Mouse (Mus musculus) retina, embryonic 14.5 days (tissue): ENCODE data around the gene Slc48a1.

Source experiments
- DNase-seq: peaks from one replicate; pipeline ENCODE4 v3.0.0-alpha.2; 2015; ENCODE audit warnings: low spot score

Slc48a1 gene

DNA sequence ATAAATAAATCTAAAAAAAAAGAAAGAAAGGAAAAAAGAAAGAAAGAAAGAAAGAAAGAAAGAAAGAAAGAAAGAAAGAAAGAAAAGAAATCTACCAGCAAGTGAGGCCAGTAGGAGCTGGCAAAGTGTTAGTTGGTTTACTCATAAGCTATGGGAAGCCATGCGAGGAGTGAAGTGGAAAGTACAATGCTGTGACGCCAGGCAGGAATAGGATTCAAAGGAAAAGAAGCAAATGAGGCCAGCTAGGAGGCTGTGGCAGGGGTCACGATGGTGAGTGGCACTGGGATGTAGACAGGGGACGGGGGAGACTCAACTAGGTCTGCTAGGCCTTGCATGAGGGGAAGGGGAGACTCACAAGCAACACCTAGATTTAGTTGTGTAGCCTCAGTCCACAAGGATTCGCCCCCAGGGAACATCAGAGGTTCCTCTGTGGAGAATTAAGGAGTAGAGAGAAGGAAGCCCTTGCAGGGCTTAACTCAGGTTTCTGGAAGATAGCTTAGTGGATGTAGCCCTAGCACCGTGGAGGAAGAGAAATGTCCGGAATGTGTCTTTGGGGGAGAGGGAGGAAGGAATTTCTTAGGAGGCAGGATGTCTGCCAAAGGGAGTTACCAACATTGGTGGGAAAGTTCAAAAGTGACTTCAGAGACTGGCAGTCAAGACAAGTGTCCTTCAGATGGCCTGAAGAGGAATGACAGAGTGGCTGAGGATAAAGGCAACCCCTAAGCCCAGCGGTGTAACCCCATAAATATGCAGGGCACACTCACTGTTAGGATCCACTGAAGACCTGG is at the start of gene Slc48a1:
Gene Slc48a1, plus strand, starts transcription at position 210 of the 788 bp plus-strand sequence.
- DNase-seq, result no peak

DNA sequence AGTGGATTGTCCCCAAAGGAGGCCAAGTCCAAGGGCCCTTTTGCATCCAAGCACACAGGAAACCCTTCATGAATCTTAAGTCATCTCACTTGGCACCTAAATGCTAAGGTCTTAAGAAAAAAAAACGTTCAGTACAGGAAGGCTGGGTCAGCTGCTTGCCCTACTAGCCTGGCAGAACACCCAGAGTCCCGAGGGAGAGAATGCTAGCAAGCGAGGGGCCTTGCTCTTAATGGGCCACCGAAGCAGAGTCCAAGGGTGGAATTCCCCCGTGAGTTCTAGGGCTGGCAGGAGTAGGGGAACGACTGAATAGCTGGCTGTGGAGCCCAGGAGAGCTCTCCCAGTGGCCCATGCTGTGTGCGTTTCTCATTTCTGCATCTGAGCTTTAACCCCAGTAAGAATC is 49.5 kb upstream of the Slc48a1 start:
- no peak for DNase-seq

DNA sequence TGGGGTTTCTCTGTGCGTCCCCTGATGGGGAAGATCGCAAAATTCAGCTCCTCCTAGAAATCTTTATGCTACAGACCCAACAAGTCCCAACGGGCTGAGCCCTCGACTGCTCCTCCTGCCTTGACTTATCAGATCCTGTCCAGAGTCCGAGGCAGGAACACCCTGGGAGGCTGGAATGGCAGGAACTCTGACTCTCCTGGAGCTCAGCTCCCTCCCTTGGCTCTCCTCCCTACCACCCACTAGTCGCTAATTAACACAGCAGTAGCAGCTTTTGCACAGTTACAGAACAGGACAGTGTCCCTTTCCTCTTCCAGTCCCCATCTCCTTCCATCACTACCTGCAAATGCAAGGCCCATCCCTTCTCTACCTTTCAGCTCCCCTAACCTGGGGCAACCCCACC is 48.0 kb upstream of the Slc48a1 start:
- no peak for DNase-seq

DNA sequence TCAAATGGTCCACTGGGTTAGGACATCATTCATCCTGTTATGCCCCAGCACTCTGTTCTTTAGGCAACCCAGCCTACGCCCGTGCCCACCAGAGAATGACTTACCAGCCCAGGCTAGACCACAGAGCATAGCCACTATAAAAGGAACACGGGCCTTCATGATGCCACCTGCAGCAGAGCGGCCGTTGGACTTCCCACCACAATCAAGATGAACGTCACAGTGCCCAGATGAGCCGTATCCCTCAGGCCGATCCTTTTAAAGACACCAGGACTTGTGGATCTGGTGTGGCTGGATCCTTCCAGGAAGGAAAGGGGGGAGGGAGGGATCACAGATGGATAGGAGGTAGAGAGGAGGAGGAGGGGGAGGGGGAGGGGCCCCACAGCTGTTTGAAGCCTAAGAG is 47.2 kb upstream of the Slc48a1 start, which contains the start of gene Endou:
Gene Endou, minus strand, starts transcription at position 229 of the 400 bp plus-strand sequence.
- no peak for DNase-seq

DNA sequence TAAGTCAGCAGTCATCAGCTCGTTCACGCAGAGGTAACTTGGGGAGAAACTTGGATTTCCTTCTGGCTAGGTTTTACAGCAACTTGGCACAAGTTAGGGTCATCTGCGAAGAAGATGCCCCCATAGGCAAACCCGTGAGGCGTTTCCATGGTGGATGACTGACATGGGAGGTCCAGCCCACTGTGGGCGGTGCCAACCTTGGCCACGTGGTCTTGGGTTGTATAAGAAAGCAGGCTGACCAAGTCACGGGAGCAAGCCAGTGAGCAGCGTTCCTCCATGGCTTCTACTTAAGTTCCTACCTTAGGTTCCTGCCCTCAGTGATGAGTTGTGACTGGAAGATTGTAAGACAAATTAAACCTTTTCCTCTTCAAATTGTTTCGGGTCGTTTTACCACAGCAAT is 46.3 kb upstream of the Slc48a1 start:
- DNase-seq, result no peak

DNA sequence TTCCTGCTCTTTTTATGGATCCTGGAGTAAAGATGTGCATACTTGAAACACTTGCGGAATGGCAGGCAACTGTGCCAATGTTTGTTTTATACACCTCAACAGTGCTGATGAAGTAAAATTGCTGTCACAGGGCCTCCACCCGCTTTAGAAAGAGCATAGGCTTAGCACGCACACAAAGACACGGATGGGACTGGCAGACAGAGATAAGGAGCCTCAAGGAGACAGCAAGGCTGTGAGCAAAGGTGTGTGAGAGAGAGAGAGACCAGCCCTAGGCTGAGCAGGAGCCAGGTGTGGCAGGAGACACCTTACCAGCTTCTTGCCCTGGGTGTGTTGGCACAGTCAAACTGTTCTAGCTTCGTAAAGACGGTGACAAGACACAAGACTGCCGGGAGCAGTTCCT is 39.4 kb upstream of the Slc48a1 start:
- no peak for DNase-seq

DNA sequence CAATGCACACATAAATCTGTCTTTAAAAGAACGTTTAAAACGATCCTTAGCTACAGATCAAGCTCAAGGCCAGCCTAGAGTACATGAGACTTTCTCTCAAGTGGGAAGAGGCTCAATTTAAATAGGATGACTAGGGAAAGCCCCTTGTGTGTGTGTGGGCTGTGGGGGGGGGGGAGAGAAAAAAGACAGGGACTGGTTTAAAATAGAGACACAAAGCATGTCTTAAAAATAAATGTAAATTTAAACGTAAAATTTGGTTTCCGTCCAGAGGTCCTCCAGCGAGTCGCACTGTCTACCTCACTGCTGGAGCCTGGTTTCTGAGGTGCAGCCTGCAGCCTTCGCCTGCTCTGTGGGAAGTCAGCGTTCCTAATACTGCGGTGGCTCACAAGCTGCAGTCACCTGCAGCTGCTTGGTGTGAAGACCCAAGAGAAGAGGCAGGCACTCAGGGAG is 38.0 kb upstream of the Slc48a1 start:
- no peak for DNase-seq

DNA sequence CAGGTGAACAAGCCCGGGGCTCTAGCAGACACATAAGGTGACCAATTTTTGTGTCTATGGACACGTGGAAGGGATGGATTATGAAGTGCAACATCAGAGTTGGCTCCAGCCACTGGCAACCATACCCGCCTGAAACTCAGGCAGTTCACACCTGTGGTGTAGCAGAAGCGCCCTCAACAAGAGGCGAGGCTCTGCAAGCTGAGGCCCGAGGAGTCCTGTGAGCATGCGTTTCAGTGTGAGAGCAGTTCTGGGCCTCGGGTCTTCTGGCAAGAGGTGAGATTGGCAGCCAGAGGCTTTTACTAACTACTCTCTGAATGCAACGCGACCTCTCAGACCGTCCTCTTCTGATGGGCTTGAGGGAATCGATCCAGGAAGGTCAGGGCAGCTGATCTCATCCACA is 36.7 kb upstream of the Slc48a1 start:
- DNase-seq, result no peak

DNA sequence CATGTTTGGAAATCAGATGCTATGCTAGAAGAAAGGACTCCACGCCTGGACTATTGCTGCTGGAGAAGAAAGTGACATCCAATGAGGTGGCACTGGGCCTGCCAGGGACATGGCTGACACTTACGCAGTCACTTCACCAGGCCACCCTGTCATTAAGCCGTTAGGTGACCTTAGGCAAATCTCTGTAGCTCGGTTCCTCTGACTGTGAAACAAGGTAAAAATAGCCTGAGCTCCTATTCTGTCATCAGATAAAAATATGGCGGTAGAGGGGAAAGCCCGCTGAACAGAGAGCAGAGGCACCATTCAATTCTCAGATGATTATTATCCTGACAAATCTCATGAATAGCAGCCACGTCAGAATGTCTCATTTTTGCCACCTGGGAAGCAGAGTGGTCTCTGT is 36.2 kb upstream of the Slc48a1 start:
- DNase-seq, result no peak

DNA sequence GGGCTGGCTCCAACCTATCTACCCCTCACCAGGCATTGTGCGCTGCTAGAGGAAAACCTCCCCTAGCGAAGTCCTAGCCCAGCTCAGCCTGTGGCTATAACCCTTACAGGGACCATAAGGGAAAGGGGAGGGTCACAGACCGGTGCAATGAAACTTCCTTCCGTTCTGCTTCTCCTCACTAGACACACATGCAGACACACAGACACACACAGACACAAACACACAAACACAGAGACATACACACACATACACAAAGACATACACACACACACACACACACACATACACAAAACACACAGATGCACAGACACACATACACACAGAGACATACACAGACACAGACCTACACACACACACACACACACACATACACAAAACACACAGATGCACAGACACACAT is 35.7 kb upstream of the Slc48a1 start:
- DNase-seq, result no peak

DNA sequence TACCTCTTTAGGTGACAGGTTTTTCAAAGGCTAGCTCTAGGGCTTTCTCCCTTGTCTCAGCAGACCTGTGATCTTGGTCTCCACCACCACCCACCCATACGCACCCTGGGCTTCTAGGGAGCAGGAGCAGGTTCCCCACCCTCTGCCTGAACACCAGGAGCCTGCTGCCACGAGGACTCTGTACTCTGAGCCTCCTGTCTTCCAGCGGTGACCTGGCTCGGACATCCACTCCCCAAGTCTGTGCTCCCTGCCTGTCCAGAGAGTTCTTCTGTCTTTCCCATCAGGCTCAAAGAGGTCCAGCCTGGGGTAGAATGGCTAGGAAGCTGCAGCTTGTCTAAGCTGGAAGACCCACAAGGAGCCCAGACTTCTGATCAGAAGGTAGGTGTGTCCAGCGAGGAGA is 35.1 kb upstream of the Slc48a1 start:
- DNase-seq, result no peak

DNA sequence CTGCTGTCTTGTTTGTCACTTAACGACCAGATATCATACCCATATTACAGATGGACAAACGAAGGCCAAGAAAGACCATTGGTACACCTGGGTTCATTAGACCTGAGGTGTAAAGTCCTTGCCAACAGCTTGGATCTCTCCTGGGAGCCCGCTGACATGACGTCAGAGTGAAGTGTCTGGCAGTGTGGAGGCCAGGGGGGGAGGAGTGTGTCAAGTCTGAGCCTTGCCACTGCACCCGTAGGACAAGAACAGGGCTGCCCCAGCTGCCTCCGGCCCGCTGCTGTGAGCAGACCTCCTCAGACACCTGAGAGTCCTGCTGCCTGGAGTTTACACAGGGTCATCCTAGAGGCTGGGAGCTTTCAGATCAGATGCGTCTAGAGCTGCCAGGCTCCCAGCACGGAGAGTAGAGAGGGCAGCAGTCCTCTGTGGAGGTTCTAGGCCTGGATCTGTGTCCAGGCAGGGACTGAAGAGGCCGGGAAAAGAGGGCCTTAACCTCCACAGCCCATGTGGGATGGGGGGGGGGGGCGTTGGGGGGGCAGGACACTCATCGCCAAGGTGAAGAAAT is 34.3 kb upstream of the Slc48a1 start:
- no peak for DNase-seq

DNA sequence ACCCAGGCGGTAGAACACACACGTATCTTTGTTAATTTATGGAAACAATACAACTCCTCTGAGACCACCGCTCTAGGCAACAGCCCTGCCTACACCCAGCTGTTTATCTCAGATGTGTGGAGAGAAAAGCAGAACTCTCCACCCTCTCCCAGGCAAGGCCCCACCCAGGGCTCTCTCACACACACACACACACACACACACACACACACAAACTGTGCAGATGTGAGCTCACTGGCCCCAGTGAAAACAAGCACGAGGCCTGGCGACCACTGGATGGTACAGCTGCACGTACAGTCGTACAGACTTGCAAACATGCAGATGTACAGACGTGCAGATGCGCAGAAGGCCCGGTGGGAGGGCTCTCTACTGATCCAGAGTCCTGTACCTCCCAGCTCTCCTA is 33.4 kb upstream of the Slc48a1 start:
- DNase-seq, result no peak

DNA sequence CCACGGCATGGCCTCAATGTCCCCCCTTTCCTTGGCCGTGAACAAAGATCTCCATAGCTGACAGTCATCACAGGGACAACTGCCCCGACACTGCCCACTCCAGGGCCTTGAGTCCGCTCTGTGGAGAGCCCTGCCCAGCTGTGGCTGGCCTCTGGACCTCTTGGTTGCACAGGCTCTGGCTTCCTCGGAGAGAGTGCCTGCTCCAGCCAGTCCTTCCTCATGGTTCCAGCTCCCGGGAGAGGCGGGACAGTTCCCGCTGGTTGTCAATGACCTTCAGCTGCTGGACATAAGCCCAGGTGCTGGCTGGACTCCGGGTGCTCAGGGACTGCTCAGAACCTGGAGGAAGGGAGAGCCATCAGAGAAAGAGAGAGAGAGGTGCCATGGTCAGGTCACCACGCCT is 33.0 kb upstream of the Slc48a1 start:
- DNase-seq, result no peak

DNA sequence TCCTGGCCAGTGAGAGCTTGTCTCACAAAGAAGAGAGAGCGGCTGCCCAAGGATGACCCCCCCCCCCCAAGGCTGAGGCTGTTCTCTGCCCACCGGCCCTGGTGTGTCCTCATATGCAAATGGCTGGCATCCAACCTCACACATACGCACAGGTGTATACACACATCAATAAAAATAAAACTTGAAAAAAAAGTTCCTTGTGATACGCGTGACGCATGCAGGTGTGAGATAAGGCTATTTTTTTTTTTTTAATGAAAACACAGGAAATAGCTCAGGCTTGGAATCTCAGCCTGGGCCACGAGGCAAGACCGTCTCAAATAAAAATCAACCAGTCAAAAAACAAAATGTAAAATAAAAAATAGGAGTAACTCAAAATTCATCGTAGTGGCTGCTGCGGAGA is 32.0 kb upstream of the Slc48a1 start:
- no peak for DNase-seq

DNA sequence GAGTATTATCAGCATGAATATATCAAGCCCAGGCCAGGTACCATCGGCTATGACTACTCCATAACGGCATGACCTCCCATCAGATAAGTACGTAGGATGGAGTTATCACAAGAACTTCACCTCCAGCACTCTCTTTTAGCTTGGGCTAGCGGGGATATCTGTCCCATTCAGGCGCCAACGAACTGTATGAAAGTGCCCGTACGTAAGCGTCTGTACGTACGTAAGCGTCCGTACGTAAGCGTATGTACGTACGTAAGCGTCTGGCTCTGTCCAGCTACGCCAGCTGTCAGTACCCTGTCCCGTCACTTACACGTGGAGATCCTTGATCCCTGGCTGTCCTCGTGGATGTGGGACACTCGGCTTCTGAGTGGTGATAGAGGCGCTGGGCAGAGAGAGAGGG is 31.6 kb upstream of the Slc48a1 start:
- DNase-seq, result no peak

DNA sequence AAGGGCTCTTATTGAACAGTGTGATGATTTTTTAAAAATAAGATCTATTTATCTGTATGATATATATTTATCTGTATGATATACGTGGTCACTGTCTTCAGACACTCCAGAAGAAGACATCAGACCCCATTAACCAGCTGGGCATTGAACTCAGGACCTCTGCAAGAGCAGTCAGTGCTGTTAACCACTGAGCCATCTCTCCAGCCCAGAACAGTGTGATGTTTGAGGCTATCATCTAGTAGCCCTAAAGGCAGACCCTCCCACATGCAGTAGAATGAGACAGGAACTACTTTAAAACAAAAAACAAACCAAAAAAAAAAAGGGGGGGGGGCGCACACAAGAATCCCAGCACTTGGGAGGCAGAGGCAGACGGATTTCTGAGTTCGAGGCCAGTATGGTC is 30.8 kb upstream of the Slc48a1 start:
- DNase-seq, result no peak

DNA sequence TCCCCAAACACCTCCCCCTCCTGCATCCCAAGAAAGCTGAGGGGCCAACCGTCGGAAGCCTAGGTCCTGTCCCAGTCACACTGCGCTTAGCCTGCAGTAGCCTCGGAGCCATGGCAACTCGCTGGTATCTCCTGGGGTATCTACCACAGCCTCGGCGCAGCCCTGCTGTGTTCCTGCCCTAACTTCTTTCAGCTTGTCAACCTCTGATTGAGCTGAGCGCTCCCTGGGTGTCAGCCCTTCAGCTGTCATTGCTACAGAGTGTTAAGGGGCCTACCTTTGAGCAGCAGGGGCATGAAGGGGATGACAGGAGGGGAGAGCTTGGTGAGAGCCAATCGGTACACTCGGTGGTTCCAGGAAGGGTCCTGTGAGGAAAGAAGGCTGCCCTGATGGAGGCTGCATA is 30.0 kb upstream of the Slc48a1 start:
- DNase-seq, result no peak

DNA sequence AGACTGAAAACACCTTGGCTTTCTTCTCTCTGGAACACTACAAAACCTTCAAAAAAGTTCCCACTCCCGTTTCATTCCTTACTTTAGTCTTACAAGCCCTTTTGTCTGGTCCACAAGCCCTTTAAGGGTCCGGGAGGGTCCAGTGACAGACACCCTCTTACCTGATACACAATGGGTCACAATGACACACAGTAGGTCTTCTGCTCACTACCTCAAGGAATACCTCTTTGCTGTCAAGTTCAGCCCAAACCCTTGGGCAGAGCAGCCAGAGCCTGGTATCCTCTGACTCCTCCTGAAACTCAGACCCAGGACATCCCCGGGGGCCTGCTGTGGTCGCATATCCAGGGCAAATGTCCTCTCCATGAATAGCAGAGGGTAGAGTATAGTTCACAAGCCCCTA is 29.4 kb upstream of the Slc48a1 start:
- no peak for DNase-seq

DNA sequence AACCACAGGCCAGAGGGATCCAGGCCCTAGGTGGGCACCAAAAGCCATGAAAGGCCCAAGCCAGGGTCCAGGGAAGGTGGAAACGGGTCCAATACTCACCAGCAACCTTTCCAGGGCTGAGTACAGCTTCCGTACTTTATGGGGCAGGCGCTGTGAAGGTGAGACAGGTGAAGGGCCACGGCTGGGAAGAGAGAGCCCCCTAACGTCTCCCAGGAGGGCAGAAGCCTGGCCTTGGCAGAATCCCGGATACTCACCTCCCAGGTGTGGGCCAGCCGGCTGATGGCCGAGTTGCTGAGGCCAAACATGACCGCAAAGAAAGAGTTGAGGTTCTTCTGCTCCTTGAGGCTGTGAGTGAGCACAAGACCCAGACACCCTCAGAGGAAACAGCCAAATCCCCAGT is 28.9 kb upstream of the Slc48a1 start:
- DNase-seq, result no peak

DNA sequence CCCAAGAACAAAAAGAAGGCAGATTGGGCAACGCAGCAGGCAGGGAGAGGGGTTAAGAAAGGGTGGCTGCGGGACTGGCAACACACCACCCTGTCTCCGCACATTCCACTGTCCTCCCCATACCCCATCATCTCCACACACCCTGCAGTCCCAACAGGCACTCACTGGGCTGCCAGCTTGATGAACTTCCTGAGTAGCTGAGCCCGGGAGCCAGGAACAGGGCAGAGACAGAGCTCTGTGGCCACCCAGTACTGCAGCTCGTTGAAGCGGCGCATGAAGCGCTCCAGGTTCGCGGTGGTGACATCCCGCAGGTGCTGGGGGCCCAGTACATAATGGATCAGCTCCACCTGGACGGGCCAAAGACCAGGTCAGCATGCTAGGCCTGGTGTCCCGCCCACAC is 28.5 kb upstream of the Slc48a1 start:
- DNase-seq, result no peak

DNA sequence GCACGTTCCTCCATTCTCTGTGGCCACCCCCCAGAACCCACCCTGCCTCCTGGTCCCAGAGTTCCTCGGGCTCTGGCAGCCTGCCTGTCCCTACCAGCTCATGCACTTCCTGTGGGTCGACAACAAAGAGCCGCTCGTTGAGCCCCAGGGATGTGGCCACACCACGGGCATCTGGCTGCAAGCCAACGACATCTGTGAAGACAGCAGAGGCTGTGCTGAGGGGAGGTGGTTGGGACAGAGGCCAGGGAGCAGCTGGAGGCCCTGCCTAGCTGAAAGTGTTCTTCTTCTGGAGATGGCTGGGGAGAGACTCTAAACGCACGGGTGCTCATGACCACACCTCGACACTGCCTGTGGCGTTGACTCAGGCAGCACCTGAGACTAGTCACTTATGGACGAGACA is 27.6 kb upstream of the Slc48a1 start:
- peak; percentile 60 for DNase-seq

DNA sequence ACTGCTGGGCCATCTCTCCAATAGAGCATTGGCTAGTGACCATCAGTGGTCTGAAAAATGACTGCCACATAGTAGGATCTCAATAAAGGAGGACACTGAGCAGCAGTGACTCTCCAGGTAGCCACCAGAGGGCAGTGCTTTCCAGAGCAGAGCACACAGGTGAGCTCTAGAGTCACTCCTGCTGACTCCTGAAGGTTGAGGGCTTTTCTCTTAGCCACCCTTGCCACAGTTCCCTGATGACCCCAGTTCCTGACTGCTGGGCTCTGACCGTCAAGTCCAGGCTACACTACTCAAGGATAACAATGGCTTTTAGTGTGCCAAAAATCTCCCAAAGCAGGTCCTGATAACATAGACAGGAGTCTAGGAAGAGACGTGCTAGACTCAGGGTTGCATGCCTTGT is 26.6 kb upstream of the Slc48a1 start:
- DNase-seq, result no peak

DNA sequence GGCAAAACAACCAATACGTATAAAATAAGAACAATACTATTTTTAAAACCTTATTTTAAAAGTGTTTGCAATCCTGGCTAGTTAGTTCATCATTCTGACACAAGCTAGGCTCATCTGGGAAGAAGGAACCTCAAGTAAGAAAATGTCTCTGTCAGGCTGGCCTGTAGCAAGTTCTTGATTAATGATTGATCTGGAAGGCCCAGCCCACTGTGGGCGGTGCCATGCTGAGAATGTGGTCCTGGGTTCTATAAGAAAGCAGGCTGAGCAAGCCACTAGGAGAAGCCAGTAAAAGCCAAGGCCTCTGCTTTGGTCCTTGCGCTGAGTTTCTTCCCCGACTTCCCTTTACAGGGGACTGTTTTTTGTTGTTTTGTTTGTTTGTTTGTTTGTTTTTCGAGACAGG is 25.8 kb upstream of the Slc48a1 start:
- no peak for DNase-seq
